Mouse (Mus musculus) MEL (cell line): ENCODE data around the gene Vav2. TPM values are rescaled to one million over a fixed set of nuclear protein-coding genes. Genes with fewer than 3 reads are reported as not detected.

Source experiments
- DNase-seq: peaks from one replicate; pipeline ENCODE4 v3.0.0; 2011; ENCODE audit warnings: low read depth, low spot score
- H3K27ac ChIP-seq: 2 replicates; pipeline ENCODE4 v1.5.1; 2012; ENCODE audit warnings: low read depth, mild to moderate bottlenecking, control low read depth, low read length, moderate library complexity; ENCODE audit not compliant: control insufficient read depth
- H3K27me3 ChIP-seq, 2 experiments: fragments of 150-350 bp in 1 of 2; sonication (generic) in 1 of 2; 2 replicates each; pipeline ENCODE4 v1.6.1; 2012; ENCODE audit warnings: low read length in 2 of 2, mild to moderate bottlenecking in 2 of 2, improper control_type of control experiment in 1 of 2, moderate library complexity in 1 of 2; ENCODE audit not compliant: insufficient read depth in 2 of 2, control insufficient read depth in 1 of 2
- H3K36me3 ChIP-seq, 2 experiments: 2 replicates each; pipeline ENCODE4 v1.6.1; 2012 to 2014; ENCODE audit warnings: low read length in 2 of 2, improper control_type of control experiment in 1 of 2, inconsistent platforms in 1 of 2, mild to moderate bottlenecking in 1 of 2; ENCODE audit not compliant: insufficient read depth in 2 of 2, control insufficient read depth in 1 of 2
- H3K4me1 ChIP-seq, 2 experiments: fragments of 150-350 bp in 1 of 2; sonication (generic) in 1 of 2; 2 replicates each; pipeline ENCODE4 v1.6.1; 2012; ENCODE audit warnings: low read length in 2 of 2, improper control_type of control experiment in 1 of 2, mild to moderate bottlenecking in 1 of 2; ENCODE audit not compliant: insufficient read depth in 2 of 2, control insufficient read depth in 1 of 2
- H3K4me3 ChIP-seq, 2 experiments: fragments of 150-350 bp in 1 of 2; sonication (generic) in 1 of 2; 2 replicates each; pipeline ENCODE4 v1.5.1; 2012; ENCODE audit warnings: low read depth in 2 of 2, low read length in 2 of 2, mild to moderate bottlenecking in 2 of 2, moderate library complexity in 2 of 2, control low read depth in 1 of 2, improper control_type of control experiment in 1 of 2; ENCODE audit not compliant: control insufficient read depth in 1 of 2, insufficient read depth in 1 of 2
- H3K79me2 ChIP-seq: 2 replicates; pipeline ENCODE4 v1.6.1; 2012; ENCODE audit warnings: mild to moderate bottlenecking, low read length, moderate library complexity; ENCODE audit not compliant: control insufficient read depth, poor library complexity, insufficient read depth
- H3K9ac ChIP-seq: 2 replicates; pipeline ENCODE4 v1.6.1; 2012; ENCODE audit warnings: low read depth, mild to moderate bottlenecking, control low read depth, low read length, moderate library complexity; ENCODE audit not compliant: control insufficient read depth, poor library complexity, severe bottlenecking
- H3K9me3 ChIP-seq: fragments of 150-350 bp; sonication (generic); replicated peaks from 2 replicates; pipeline ENCODE4 v1.6.1; 2012; ENCODE audit warnings: mild to moderate bottlenecking, low read length, improper control_type of control experiment, moderate library complexity; ENCODE audit not compliant: insufficient read depth
- BHLHE40 ChIP-seq: IDR thresholded peaks from 2 replicates; pipeline ENCODE4 v1.6.1; 2012; ENCODE audit warnings: low read depth, mild to moderate bottlenecking, inconsistent platforms, low read length, improper control_type of control experiment, borderline replicate concordance
- E2F4 ChIP-seq: IDR thresholded peaks from 2 replicates; pipeline ENCODE4 v1.6.1; 2011; ENCODE audit warnings: low read depth, low read length, improper control_type of control experiment, borderline replicate concordance
- ELF1 ChIP-seq: IDR thresholded peaks from 2 replicates; pipeline ENCODE4 v1.6.1; 2014; ENCODE audit warnings: low read depth, mild to moderate bottlenecking, inconsistent platforms, low read length, improper control_type of control experiment, moderate library complexity
- EP300 ChIP-seq, 2 experiments: IDR thresholded peaks; 2 replicates each; pipeline ENCODE4 v1.6.1; 2011; ENCODE audit warnings: improper control_type of control experiment in 2 of 2, low read length in 2 of 2, low read depth in 1 of 2, mild to moderate bottlenecking in 1 of 2
- ETS1 ChIP-seq: IDR thresholded peaks from 2 replicates; pipeline ENCODE4 v1.6.1; 2012; ENCODE audit warnings: low read depth, mild to moderate bottlenecking, inconsistent platforms, low read length, improper control_type of control experiment, moderate library complexity
- GABPA ChIP-seq: IDR thresholded peaks from 2 replicates; pipeline ENCODE4 v1.6.1; 2012; ENCODE audit warnings: low read depth, mild to moderate bottlenecking, inconsistent platforms, low read length, improper control_type of control experiment, moderate library complexity
- GATA1 ChIP-seq: IDR thresholded peaks from 2 replicates; pipeline ENCODE4 v1.6.1; 2011; ENCODE audit warnings: low read depth, low read length, improper control_type of control experiment
- HCFC1 ChIP-seq: IDR thresholded peaks from 2 replicates; pipeline ENCODE4 v1.6.1; 2012; ENCODE audit warnings: low read depth, mild to moderate bottlenecking, inconsistent platforms, low read length, improper control_type of control experiment, moderate library complexity
- JUND ChIP-seq: IDR thresholded peaks from 2 replicates; pipeline ENCODE4 v1.6.1; 2011; ENCODE audit warnings: low read depth, mild to moderate bottlenecking, improper control_type of control experiment, low read length
- KAT2A ChIP-seq: conservative IDR thresholded peaks from 2 replicates; pipeline ENCODE4 v1.6.1; 2012; ENCODE audit warnings: low read depth, low read length, improper control_type of control experiment, inconsistent platforms
- MAFK ChIP-seq: IDR thresholded peaks from 2 replicates; pipeline ENCODE4 v1.6.1; 2011; ENCODE audit warnings: low read depth, mild to moderate bottlenecking, low read length, improper control_type of control experiment, borderline replicate concordance
- MAX ChIP-seq: IDR thresholded peaks from 2 replicates; pipeline ENCODE4 v1.6.1; 2011; ENCODE audit warnings: low read length, improper control_type of control experiment
- MAZ ChIP-seq: IDR thresholded peaks from 2 replicates; pipeline ENCODE4 v1.6.1; 2012; ENCODE audit warnings: low read depth, mild to moderate bottlenecking, inconsistent platforms, low read length, improper control_type of control experiment
- MEF2A ChIP-seq: IDR thresholded peaks from 2 replicates; pipeline ENCODE4 v1.6.1; 2014; ENCODE audit warnings: low read depth, mild to moderate bottlenecking, inconsistent platforms, low read length, improper control_type of control experiment; ENCODE audit not compliant: poor library complexity, insufficient replicate concordance, severe bottlenecking; ENCODE audit errors: extremely low read depth
- MXI1 ChIP-seq: IDR thresholded peaks from 2 replicates; pipeline ENCODE4 v1.6.1; 2011; ENCODE audit warnings: mild to moderate bottlenecking, low read depth, low read length, improper control_type of control experiment
- MYC ChIP-seq: IDR thresholded peaks from 2 replicates; pipeline ENCODE4 v1.6.1; 2011; ENCODE audit warnings: low read depth, mild to moderate bottlenecking, low read length, improper control_type of control experiment, moderate library complexity
- NELFE ChIP-seq: IDR thresholded peaks from 2 replicates; pipeline ENCODE4 v1.6.1; 2011; ENCODE audit warnings: low read depth, low read length, improper control_type of control experiment
- NRF1 ChIP-seq: IDR thresholded peaks from 2 replicates; pipeline ENCODE4 v1.6.1; 2014; ENCODE audit warnings: low read depth, mild to moderate bottlenecking, inconsistent platforms, low read length, improper control_type of control experiment, moderate library complexity; ENCODE audit not compliant: poor library complexity, insufficient read depth, severe bottlenecking
- POLR2AphosphoS2 ChIP-seq: IDR thresholded peaks from 2 replicates; pipeline ENCODE4 v1.6.1; 2011; ENCODE audit warnings: low read length, improper control_type of control experiment
- POLR2AphosphoS5 ChIP-seq: IDR thresholded peaks from 2 replicates; pipeline ENCODE4 v1.6.1; 2012; ENCODE audit warnings: low read depth, borderline replicate concordance, mild to moderate bottlenecking, inconsistent platforms, low read length, moderate library complexity, mixed read lengths
- RAD21 ChIP-seq: IDR thresholded peaks from 2 replicates; pipeline ENCODE4 v1.6.1; 2011; ENCODE audit warnings: mild to moderate bottlenecking, low read depth, low read length, improper control_type of control experiment
- RCOR1 ChIP-seq: IDR thresholded peaks from 2 replicates; pipeline ENCODE4 v1.6.1; 2012; ENCODE audit warnings: low read depth, mild to moderate bottlenecking, inconsistent platforms, low read length, improper control_type of control experiment
- SMC3 ChIP-seq: IDR thresholded peaks from 2 replicates; pipeline ENCODE4 v1.6.1; 2011; ENCODE audit warnings: low read depth, low read length, improper control_type of control experiment
- TAL1 ChIP-seq: IDR thresholded peaks from 2 replicates; pipeline ENCODE4 v1.6.1; 2012; ENCODE audit warnings: mild to moderate bottlenecking, inconsistent platforms, low read length, moderate library complexity, mixed read lengths
- TBP ChIP-seq: IDR thresholded peaks from 2 replicates; pipeline ENCODE4 v1.8.0; 2011; ENCODE audit warnings: low read depth, low read length, improper control_type of control experiment
- UBTF ChIP-seq: IDR thresholded peaks from 2 replicates; pipeline ENCODE4 v1.6.1; 2012; ENCODE audit warnings: low read depth, mild to moderate bottlenecking, inconsistent platforms, low read length, improper control_type of control experiment, moderate library complexity, borderline replicate concordance; ENCODE audit not compliant: insufficient read depth
- USF1 ChIP-seq: IDR thresholded peaks from 2 replicates; pipeline ENCODE4 v1.6.1; 2014; ENCODE audit warnings: low read depth, mild to moderate bottlenecking, inconsistent platforms, low read length, improper control_type of control experiment, moderate library complexity
- USF2 ChIP-seq, 2 experiments: IDR thresholded peaks; 2 replicates each; pipeline ENCODE4 v1.6.1; 2011 to 2012; ENCODE audit warnings: improper control_type of control experiment in 2 of 2, low read length in 2 of 2, borderline replicate concordance in 1 of 2, inconsistent platforms in 1 of 2, low read depth in 1 of 2, mild to moderate bottlenecking in 1 of 2; ENCODE audit not compliant: insufficient read depth in 1 of 2
- ZC3H11A ChIP-seq: IDR thresholded peaks from 2 replicates; pipeline ENCODE4 v1.6.1; 2012; ENCODE audit warnings: low read depth, mild to moderate bottlenecking, inconsistent platforms, low read length, improper control_type of control experiment
- ZKSCAN1 ChIP-seq: IDR thresholded peaks from 2 replicates; pipeline ENCODE4 v1.6.1; 2012; ENCODE audit warnings: low read depth, mild to moderate bottlenecking, inconsistent platforms, low read length, improper control_type of control experiment, moderate library complexity
- ZMIZ1 ChIP-seq: IDR thresholded peaks from 2 replicates; pipeline ENCODE4 v1.6.1; 2012; ENCODE audit warnings: low read depth, mild to moderate bottlenecking, inconsistent platforms, low read length, improper control_type of control experiment, moderate library complexity
- ZNF384 ChIP-seq: IDR thresholded peaks from 2 replicates; pipeline ENCODE4 v1.6.1; 2012; ENCODE audit warnings: low read depth, mild to moderate bottlenecking, inconsistent platforms, low read length, improper control_type of control experiment
- polyA plus RNA-seq, 2 experiments: library from polyadenylated mRNA; stranded (reverse) in 1 of 2; unstranded in 1 of 2; fragments of >175 nt in 1 of 2; fragments of >200 nt in 1 of 2; gene quantifications; 2 replicates each; pipeline versions ENCODE4 v1.2.1 to v1.2.4; 2012; ENCODE audit warnings: low replicate concordance in 2 of 2, low read depth in 1 of 2; ENCODE audit not compliant: insufficient read length in 2 of 2, insufficient read depth in 1 of 2, missing spikeins in 1 of 2
- total RNA-seq: library from RNA; depleted of rRNA; stranded (reverse); fragments of 300-350 nt; gene quantifications from 2 replicates; pipeline ENCODE4 v1.2.3, GENCODE M21; 2012

Vav2 gene
- total and polyA plus RNA-seq, 3 experiments: 8.8 to 15.9 TPM; not detected in 1

- Histone ChIP-seq H3K9me3 (no peaks in the 10 kb centered on the region), H3K27ac (no peak overlapping the region; the same call in 1 of the 2 replicates)
These were observed 44.3 kb upstream of the Vav2 start for GRCm38 (mm10) chr2:27471170-27471584.

DNA sequence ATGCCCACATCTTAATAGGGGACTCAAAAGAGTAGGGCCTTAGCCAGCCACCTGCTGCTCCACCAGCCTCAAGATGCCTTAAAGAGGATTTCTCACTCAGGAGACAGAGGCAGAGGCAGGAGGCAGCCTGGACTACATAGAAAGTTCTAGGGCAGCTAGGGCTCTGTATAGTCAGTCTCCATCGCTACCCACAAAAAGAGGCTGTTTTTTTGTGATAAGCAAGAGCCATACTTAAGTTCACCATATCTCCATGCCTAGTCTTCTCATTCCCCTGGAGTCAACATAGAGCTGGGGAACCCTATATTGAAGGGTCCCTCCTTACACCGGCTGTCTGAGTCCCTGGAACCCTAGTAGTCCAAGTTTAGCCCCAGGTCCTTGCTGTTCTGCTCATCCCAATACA is 43.7 kb upstream of the Vav2 start:
- peak; percentile 68 for DNase-seq
- Histone ChIP-seq H3K27me3 (no peaks in the 10 kb centered on the region), H3K4me1 (peaks cover 15 to 28% of the 10 kb centered on the region in 2 experiments), H3K9me3 (no peaks in the 10 kb centered on the region), H3K4me3 (no peak overlapping the region), H3K36me3 (peaks cover 6 to 13% of the 10 kb centered on the region in 2 experiments; a peak in 3 of 4 replicates), H3K27ac (no peak overlapping the region; the same call in 1 of the 2 replicates), H3K79me2 (peaks cover 65% of the 10 kb centered on the region), H3K9ac (no peak overlapping the region)
- no peak for TF ChIP-seq KAT2A
- TF ChIP-seq ZMIZ1: no peak
- no peak for TF ChIP-seq RAD21
- no peak for TF ChIP-seq ZKSCAN1
- no peak for TF ChIP-seq MXI1
- TF ChIP-seq ZNF384: no peak
- peak; percentile 83 for TF ChIP-seq TAL1
- no peak for TF ChIP-seq ZC3H11A
- no peak for TF ChIP-seq E2F4
- no peak for TF ChIP-seq MAX
- no peak for TF ChIP-seq BHLHE40
- TF ChIP-seq GABPA: no peak
- TF ChIP-seq MAZ: no peak
- TF ChIP-seq SMC3: no peak
- no peak for TF ChIP-seq POLR2AphosphoS2
- TF ChIP-seq TBP: 0 out of 2 replicates have a peak, but pooled peaks have one; percentile 14
- TF ChIP-seq EP300 (IDR thresholded peaks at IDR 0.05; ENCODE audit: low read depth in 1 of 2, low read length in 2 of 2): peak; percentile 51 to 59; a peak in 3 of 4 replicates
- TF ChIP-seq RCOR1: no peak
- no peak for TF ChIP-seq POLR2AphosphoS5
- no peak for TF ChIP-seq USF2 (IDR thresholded peaks at IDR 0.05; ENCODE audit: borderline replicate concordance in 1 of 2, insufficient read depth in 1 of 2, low read depth in 1 of 2, low read length in 2 of 2)
- TF ChIP-seq MYC: no peak
- no peak for TF ChIP-seq MEF2A
- TF ChIP-seq UBTF: no peak
- no peak for TF ChIP-seq ELF1
- TF ChIP-seq JUND: no peak
- no peak for TF ChIP-seq MAFK
- TF ChIP-seq ETS1: no peak
- no peak for TF ChIP-seq NELFE
- no peak for TF ChIP-seq NRF1

More at GRCm38 (mm10) chr2:27471170-27471584, 44.3 kb upstream of the Vav2 start:
- H3K27me3 ChIP-seq: no peaks in the 10 kb centered on the region
- peaks cover 65% of the 10 kb centered on the region for H3K79me2 ChIP-seq
- no peak overlapping the region for H3K4me3 ChIP-seq
- TF ChIP-seq RCOR1: no peak
- TF ChIP-seq USF1: no peak
- no peak for TF ChIP-seq NELFE
- no peak for TF ChIP-seq MAZ
- TF ChIP-seq HCFC1: no peak
- TF ChIP-seq GATA1: no peak
- DNase-seq: no peak
- H3K9ac ChIP-seq: no peak overlapping the region
- H3K4me1 ChIP-seq: peaks cover 15 to 28% of the 10 kb centered on the region in 2 experiments
- H3K36me3 ChIP-seq: peaks cover 6 to 13% of the 10 kb centered on the region in 2 experiments; a peak in 3 of 4 replicates
